In genomic region chr17:26915248-26915647, GRCm38 (mm10) we compare ENCODE assay signal across 22 mouse cellular contexts.
"Had no signal": no experiment of that assay in that cellular context is flagged by ENCODE, and none has a peak within 500 bp of the region (broad histone marks: within the 10 kb centered on the region; RNA-seq: fewer than 3 reads in every experiment).

No protein-coding gene starts in this region.

- H3K27me3 ChIP-seq: kidney, embryonic 15.5 days; limb, embryonic 13.5 days; liver, embryonic 12.5 days; liver, embryonic 15.5 days; midbrain, embryonic 13.5 days; neural tube, embryonic 12.5 days; neural tube, embryonic 15.5 days had no signal

- H3K36me3 ChIP-seq: limb, embryonic 13.5 days; midbrain, embryonic 13.5 days; neural tube, embryonic 12.5 days; neural tube, embryonic 15.5 days had no signal

- H3K4me2 ChIP-seq: kidney, embryonic 15.5 days; limb, embryonic 13.5 days; liver, embryonic 12.5 days; liver, embryonic 15.5 days; midbrain, embryonic 13.5 days; neural tube, embryonic 12.5 days; neural tube, embryonic 15.5 days had no signal

- H3K9me3 ChIP-seq: kidney, embryonic 15.5 days; limb, embryonic 10.5 days; limb, embryonic 13.5 days; liver, embryonic 12.5 days; liver, embryonic 15.5 days; midbrain, embryonic 13.5 days; neural tube, embryonic 12.5 days; neural tube, embryonic 15.5 days had no signal

- H3K27ac ChIP-seq: kidney, embryonic 15.5 days; limb, embryonic 10.5 days; limb, embryonic 13.5 days; liver, embryonic 12.5 days; liver, embryonic 15.5 days; macrophage; midbrain, embryonic 13.5 days; neural tube, embryonic 12.5 days; neural tube, embryonic 15.5 days had no signal

- ATAC-seq: liver, embryonic 12.5 days; lung, postnatal 0 days; midbrain, embryonic 13.5 days; midbrain, embryonic 16.5 days had no signal

- H3K4me3 ChIP-seq: kidney, embryonic 15.5 days; limb, embryonic 10.5 days; limb, embryonic 13.5 days; liver, embryonic 12.5 days; liver, embryonic 15.5 days; midbrain, embryonic 13.5 days; neural tube, embryonic 12.5 days; neural tube, embryonic 15.5 days had no signal

- H3K9ac ChIP-seq: kidney, embryonic 15.5 days; limb, embryonic 13.5 days; liver, embryonic 12.5 days; liver, embryonic 15.5 days; midbrain, embryonic 13.5 days; neural tube, embryonic 12.5 days; neural tube, embryonic 15.5 days had no signal

- DNase-seq: kidney, adult 11 months; kidney, adult 8-10 months; kidney, postnatal 10 days; liver; lung, adult 18-20 months; right cerebral cortex, adult 18-20 months; right cerebral cortex, postnatal 14 days; spleen, adult 18-20 months; thymus, adult 2 months; thymus, postnatal 14 days; thymus, postnatal 4 days had no signal
